Mouse (Mus musculus): ENCODE data around the gene Srpr. TPM values are rescaled to one million over a fixed set of nuclear protein-coding genes. Genes with fewer than 3 reads are reported as not detected.

Srpr gene
- 10 to 100 TPM; 91.2 to 100.0 TPM for total RNA-seq (2021)

DNA sequence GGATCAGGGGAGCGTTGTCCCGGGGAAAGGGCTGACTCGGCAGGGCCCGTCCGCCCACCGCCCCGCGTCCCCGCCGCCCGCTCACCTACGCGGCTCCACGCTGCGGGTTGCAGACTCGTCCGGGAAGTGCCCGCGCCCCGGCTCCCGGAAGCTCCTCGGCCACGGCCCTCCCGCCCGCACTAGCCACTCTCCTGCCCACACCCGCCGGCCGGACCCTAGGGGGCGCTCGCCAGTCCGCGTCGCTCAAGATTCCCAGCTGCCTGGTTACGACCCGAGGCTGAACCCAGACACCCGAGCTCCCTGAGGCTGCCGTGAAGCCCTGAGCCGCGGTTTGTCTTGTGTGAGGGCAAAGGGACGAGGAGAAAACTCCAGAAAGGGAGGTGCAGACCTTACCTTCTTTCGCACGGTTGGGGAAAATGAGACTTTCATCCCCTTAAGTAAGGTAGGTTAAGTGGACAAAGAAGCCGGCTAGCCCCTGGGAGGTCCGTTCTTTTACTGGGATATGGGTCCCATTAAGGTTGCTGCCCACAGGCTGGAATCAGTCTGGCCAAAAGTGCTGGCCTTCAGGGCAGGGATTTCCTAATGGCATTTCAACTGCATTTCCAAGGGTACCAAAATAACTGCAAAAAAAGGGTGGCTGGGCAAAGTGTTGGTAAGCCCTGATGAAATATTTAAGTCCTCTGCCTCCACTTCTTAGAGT lies at the start of gene Srpr, which contains the start of gene Tirap:
TSS of gene Srpr (plus strand) at position 404 of the 700 bp plus-strand sequence.
TSS of gene Tirap (minus strand) at position 520 of the 700 bp plus-strand sequence.
- DNase-seq: peak; percentile 95 to 96
- intact Hi-C loops (cut with DNase I): loop anchor here (5.0 kb wide), 1 partner anchor 337 kb away; no protein-coding TSS in a partner anchor

- intact Hi-C loops (cut with DNase I): no loop called here
- DNase-seq: no peak
These were observed 47.1 kb upstream of the Srpr start for GRCm38 (mm10) chr9:35152923-35153322.

- intact Hi-C loops (cut with DNase I): no loop called here
- DNase-seq: peak; percentile 38 to 60
These were observed 43.8 kb upstream of the Srpr start for GRCm38 (mm10) chr9:35156002-35156710.

GRCm38 (mm10) chr9:35156862-35157261 lies 43.1 kb upstream of the Srpr start:
- intact Hi-C loops (cut with DNase I): no loop called here
- DNase-seq: no peak

- intact Hi-C loops (cut with DNase I): no loop called here
- DNase-seq: no peak
These were observed 41.5 kb upstream of the Srpr start for GRCm38 (mm10) chr9:35158477-35158876.

GRCm38 (mm10) chr9:35160662-35161061 lies 39.3 kb upstream of the Srpr start:
- intact Hi-C loops (cut with DNase I): loop anchor here (2.0 to 10.0 kb wide), 2 partner anchors 176 to 296 kb away; no protein-coding TSS in a partner anchor
- no peak for DNase-seq

- intact Hi-C loops (cut with DNase I): loop anchor here (2.0 to 10.0 kb wide), 3 partner anchors 45 to 297 kb away; no protein-coding TSS in a partner anchor
- no peak for DNase-seq
These were observed 38.3 kb upstream of the Srpr start for GRCm38 (mm10) chr9:35161721-35162120.

- DNase-seq: peak; percentile 75 to 82
- intact Hi-C loops (cut with DNase I): loop anchor here (2.0 to 10.0 kb wide), 2 partner anchors 46 to 298 kb away; no protein-coding TSS in a partner anchor
These were observed 36.8 kb upstream of the Srpr start for GRCm38 (mm10) chr9:35163011-35163690.

- intact Hi-C loops (cut with DNase I): loop anchor here (10.0 kb wide), 1 partner anchor 300 kb away; no protein-coding TSS in a partner anchor
- DNase-seq: no peak
These were observed 35.7 kb upstream of the Srpr start for GRCm38 (mm10) chr9:35164142-35164874.

- DNase-seq: no peak
- intact Hi-C loops (cut with DNase I): loop anchor here (1.0 to 10.0 kb wide), 3 partner anchors 135 to 665 kb away; no protein-coding TSS in a partner anchor
These were observed 33.7 kb upstream of the Srpr start for GRCm38 (mm10) chr9:35166144-35166797.

DNA sequence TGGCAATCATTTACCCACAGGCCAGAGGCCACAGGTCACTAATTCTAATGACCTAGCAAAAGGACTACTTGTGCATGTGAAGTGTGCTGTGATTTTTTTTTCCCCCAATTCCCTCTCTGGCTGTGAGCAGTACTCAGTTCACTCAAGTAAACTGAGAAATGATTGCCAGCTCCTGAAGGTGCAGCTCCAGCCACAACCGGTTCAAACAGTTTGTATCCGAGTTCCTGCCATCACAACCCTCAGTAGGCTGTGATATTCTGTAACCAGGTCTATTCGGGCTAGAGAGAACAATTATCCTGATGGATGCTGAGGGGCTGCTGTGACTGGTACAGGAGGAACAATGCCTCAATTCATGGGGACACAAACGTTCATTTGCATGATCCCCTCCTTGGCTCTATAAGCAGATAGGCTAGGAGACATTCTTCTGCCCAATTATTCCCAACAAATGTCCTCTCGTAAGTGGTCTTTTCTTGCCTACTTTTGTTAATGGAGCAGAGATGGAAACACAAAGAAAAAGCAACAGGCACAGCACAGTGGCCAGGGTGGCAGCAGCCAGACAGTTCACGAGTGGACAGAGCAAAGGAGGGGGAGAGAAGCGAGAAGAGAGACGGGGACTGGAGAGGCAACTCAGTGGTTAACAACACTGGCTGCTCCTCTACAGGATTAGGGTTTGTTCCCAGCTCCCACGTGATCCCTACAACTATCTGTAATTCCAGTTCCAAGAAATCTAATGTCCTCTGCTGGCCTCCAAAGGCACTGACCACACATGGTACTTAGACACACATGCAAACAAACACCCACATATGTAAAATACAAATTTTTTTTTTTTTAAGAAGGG lies 33.0 kb upstream of the Srpr start:
- intact Hi-C loops (cut with DNase I): loop anchor here (1.0 to 10.0 kb wide), 4 partner anchors 136 to 666 kb away; no protein-coding TSS in a partner anchor
- DNase-seq: no peak

- intact Hi-C loops (cut with DNase I): no loop called here
- no peak for DNase-seq
These were observed 29.9 kb upstream of the Srpr start for GRCm38 (mm10) chr9:35170071-35170470.

DNA sequence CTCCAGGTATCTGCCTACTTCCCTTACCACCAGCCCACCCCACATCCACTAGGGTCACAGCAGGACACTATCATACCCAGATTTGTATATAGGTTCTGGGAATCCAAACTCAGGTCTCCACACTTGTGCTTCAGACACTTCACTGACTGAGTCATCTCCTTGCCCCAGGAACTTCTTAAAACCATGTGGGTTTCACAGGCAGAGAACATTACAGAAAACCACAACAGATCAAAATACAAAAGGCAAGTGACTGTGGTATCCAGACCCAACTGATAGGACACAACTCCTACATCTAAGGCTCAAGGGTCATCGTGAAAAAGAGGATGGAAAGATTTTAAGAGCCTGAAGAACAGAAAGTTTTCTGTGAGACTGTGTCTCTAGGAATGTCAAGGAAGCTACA lies 26.6 kb upstream of the Srpr start:
- intact Hi-C loops (cut with DNase I): no loop called here
- no peak for DNase-seq

DNA sequence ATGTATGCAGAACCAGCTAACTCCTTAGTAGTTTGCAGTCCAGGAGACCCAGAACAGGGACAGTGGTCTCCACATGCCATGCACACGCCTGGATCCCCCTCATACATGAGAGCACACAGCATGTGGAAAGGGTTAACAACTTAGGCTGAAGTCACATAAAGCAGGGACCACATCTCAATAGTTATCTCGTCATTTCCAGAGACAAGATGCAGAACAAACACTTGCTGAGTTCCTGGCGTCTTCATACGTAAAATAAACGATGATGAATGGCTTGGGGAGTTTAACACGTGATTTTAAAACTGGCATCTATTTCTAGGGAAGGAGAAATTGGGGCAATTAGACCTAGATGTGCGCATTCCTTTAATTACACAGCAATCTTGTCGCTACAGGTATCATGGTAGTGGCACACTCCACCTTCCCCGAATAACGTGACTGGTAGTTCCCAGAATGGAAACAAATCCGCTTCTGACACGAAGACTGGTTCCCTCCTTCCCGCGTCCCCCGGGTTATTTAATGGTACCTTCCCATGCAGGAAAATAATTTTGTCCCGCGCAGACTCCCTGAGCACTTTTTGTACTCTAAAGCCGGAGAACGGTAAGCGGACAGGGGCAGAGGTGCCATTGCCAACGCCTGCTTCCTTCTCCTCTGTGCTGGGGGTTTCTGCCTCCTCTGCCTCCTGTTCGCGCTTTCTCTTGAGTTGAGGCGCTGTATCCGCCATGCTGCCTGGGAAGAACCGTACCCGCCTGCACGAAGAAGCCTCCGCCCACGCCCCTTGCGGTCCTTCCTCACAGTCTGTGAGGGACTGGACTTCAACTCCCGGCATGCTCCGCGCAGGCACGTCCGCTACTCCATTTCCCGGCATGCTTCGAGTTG lies 24.5 kb upstream of the Srpr start, which contains the start of gene Dcps:
TSS of gene Dcps (minus strand) at position 811 of the 873 bp plus-strand sequence.
- peak; percentile 89 to 91 for DNase-seq
- intact Hi-C loops (cut with DNase I): no loop called here

DNA sequence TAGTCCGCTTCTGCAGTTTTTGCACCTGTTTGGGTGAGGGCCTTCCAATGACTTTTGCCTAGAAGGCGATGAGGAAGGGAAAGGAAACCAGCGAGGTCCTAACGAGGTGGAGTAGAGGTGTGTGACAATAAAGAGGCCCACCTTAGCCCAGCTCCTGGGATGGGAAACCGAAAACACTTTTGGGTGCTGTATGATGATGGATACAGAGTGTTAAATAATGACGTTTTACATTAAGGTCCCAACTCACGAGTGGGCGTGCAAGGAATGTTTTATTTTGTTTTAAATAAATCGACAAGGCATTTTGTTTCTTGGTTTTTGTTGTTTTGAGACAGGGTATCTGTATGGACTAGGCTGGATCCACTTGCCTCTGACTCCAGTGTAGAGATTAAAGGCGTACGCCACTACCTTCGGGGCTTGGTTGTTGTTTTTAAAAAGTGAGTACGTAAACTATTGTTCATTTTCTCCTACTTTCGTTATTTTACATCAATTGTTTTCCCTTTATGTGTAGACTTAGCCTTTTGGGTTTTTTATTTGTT lies 23.8 kb upstream of the Srpr start:
- intact Hi-C loops (cut with DNase I): no loop called here
- no peak for DNase-seq

GRCm38 (mm10) chr9:35182832-35183231 lies 17.1 kb upstream of the Srpr start:
- intact Hi-C loops (cut with DNase I): no loop called here
- no peak for DNase-seq

DNA sequence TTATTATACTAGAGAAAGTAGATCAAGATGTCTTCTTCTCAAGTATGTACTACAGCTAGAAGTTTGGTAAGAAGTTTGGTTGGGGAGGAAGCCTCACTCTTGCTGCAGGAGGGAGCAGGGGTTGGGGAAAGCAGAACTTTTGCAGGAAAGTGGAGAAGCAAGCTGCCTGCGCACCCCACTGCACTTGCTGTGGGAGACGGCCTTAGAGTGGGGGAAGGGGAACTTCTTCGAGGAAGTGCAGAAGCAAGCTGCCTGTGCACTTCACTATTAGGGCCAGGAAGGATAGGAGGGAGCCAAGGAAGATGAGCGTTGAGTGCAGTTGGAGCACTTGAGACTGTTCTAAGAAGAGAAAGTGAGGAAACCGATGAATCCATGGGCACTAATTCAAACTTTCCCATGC lies 16.6 kb upstream of the Srpr start:
- intact Hi-C loops (cut with DNase I): no loop called here
- no peak for DNase-seq
